Mouse (Mus musculus): Measurements from ENCODE around the gene Vmn1r52. TPM values are rescaled to one million over a fixed set of nuclear protein-coding genes. Genes with fewer than 3 reads are reported as not detected.
"Not testable (repeated sequence)": the region's sequence is repeated elsewhere in the genome, so short reads cannot be mapped to it uniquely, and the experiment has no call there.

The Vmn1r52 gene
- not detected in 2 replicates for polyA plus RNA-seq (2015; fragmentation: Nextera tagmentation; extraction: Ambion mirVana)

DNA sequence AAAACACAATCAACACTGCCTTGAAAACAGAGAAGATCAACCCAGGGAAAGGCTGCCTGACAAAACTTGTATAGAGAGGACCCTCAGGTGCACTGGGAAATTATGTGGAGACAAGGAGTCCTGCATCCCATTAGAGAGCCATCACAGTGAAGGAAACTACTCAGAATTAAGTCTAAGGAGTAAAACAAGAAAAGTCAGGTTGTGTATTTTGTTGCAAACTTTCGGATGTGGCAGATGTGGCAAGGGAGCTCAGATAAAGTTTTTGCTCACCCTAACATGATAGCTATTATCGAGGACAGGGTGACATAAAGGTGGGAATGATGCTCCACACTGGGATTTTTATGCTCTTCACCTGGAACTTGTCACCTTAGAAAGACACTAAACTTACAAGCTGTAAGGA is at the start of gene Vmn1r52:
TSS of gene Vmn1r52 (plus strand) at position 301 of the 400 bp plus-strand sequence.
- WGBS: 75% methylated on average over 2 of the region's 2 CpGs
- Histone ChIP-seq H3K4me2 (ENCODE audit: low read length) (no peak within 1 kb of the TSS), H3K27ac (ENCODE audit: low read depth, low read length) (no peak within 1 kb of the TSS), H3K9me3 (ENCODE audit: control insufficient read depth, low read length) (no peaks in the 10 kb centered on the region), H3K27me3 (replicated peaks; ENCODE audit: control insufficient read depth, insufficient read depth, low read length) (no peaks in the 10 kb centered on the region), H3K9ac (ENCODE audit: low read depth, low read length) (no peak within 1 kb of the TSS), H3K4me1 (ENCODE audit: control insufficient read depth, insufficient read depth, low read depth, low read length) (no peaks in the 10 kb centered on the region), H3K4me3 (ENCODE audit: low read length) (no peak within 1 kb of the TSS), H3K36me3 (ENCODE audit: control insufficient read depth, insufficient read depth, low read length) (no peaks in the 10 kb centered on the region)
- ATAC-seq: no peak

DNA sequence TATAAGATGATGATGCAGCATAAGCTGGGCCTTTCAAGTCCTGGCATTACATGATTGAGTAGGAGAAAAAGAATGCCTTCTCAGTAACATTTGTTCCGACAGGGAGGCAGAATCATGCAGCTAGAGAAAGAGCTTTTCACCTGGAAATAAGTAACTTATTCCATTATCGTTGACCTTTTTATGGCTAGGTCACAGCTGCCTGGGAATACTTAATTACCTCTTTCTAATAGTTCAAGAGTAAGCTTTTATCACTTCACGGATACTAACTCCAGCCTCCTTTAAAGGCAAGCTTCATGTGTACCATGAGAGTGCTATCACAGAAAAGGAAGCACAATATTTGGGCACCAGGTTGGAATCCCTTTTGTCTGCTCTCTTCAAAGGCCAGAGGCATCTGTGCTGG is 14.5 kb upstream of the Vmn1r52 start:
- no peaks in the 10 kb centered on the region for H3K9me3 ChIP-seq (ENCODE audit: control insufficient read depth, low read length)
- H3K4me3 ChIP-seq (ENCODE audit: low read length): no peak overlapping the region
- 81% methylated on average over 3 of the region's 3 CpGs for WGBS
- no peaks in the 10 kb centered on the region for H3K36me3 ChIP-seq (ENCODE audit: control insufficient read depth, insufficient read depth, low read length)
- H3K4me1 ChIP-seq (ENCODE audit: control insufficient read depth, insufficient read depth, low read depth, low read length): no peaks in the 10 kb centered on the region
- no peaks in the 10 kb centered on the region for H3K27me3 ChIP-seq (replicated peaks; ENCODE audit: control insufficient read depth, insufficient read depth, low read length)
- H3K9ac ChIP-seq (ENCODE audit: low read depth, low read length): no peak overlapping the region
- ATAC-seq: no peak
- H3K4me2 ChIP-seq (ENCODE audit: low read length): no peak overlapping the region
- no peak overlapping the region for H3K27ac ChIP-seq (ENCODE audit: low read depth, low read length)

DNA sequence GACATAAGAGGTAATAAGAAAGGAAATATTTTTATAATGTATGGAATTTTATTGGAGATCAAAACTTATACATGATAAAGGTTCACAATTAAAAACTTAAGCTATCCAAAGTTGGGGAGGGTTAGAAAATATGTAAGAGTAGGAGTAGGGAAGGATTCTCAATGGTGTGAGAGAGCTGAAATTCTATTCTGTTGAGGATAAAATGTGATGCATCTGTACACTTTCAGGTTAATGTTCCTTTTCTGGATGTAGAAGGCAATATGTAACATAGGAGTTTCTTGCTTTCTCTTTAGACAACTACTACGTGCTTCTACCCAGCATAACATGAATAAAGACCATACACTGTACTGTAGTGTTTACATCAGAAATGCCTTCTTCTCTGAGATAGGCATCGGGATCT is 27.9 kb downstream of the Vmn1r52 start, which contains the start of gene V1ra8:
TSS of gene V1ra8 (plus strand) at position 301 of the 400 bp plus-strand sequence.
- H3K4me1 ChIP-seq (ENCODE audit: control insufficient read depth, insufficient read depth, low read depth, low read length); H3K27me3 ChIP-seq (replicated peaks; ENCODE audit: control insufficient read depth, insufficient read depth, low read length); H3K9ac ChIP-seq (ENCODE audit: low read depth, low read length); H3K9me3 ChIP-seq (ENCODE audit: control insufficient read depth, low read length); ATAC-seq; H3K27ac ChIP-seq (ENCODE audit: low read depth, low read length); H3K4me2 ChIP-seq (ENCODE audit: low read length); H3K4me3 ChIP-seq (ENCODE audit: low read length); H3K36me3 ChIP-seq (ENCODE audit: control insufficient read depth, insufficient read depth, low read length): not testable (repeated sequence)
- WGBS: 77% methylated on average over 1 of the region's 2 CpGs

DNA sequence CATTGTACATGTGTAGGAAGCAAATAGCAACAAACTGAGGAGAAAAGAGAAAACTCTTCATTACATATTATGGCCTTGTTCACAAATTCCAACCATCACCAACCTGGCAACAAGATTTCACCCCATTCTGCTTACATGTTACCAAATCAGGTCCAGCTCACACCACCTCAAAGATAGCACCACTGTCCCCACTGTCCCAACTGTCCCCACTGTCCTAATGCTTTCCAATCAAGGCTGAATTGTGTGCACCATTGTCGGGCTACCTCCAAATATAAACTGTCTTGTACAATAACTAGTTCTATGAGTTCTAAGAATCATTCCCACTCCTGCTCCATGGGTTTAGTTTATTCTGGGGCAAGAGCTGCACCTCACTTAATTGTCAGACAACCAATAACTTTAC is 49.7 kb downstream of the Vmn1r52 start, which contains the start of gene Vmn1r53:
TSS of gene Vmn1r53 (minus strand) at position 101 of the 400 bp plus-strand sequence.
- Histone ChIP-seq H3K9me3 (ENCODE audit: control insufficient read depth, low read length) (no peaks in the 10 kb centered on the region; the same call in 1 of the 2 replicates), H3K27me3 (replicated peaks; ENCODE audit: control insufficient read depth, insufficient read depth, low read length) (no peaks in the 10 kb centered on the region), H3K9ac (ENCODE audit: low read depth, low read length) (no peak within 1 kb of the TSS), H3K4me2 (ENCODE audit: low read length) (no peak within 1 kb of the TSS), H3K4me1 (ENCODE audit: control insufficient read depth, insufficient read depth, low read depth, low read length) (no peaks in the 10 kb centered on the region), H3K4me3 (ENCODE audit: low read length) (no peak within 1 kb of the TSS), H3K36me3 (ENCODE audit: control insufficient read depth, insufficient read depth, low read length) (no peaks in the 10 kb centered on the region), H3K27ac (ENCODE audit: low read depth, low read length) (no peak within 1 kb of the TSS)
- 92% methylated on average over 1 of the region's 1 CpGs for WGBS
- no peak for ATAC-seq

Other genes starting within 250 kb of the Vmn1r52 start
- not detected in 2 replicates for gene Vmn1r45, start 234.2 kb upstream of the Vmn1r52 start, polyA plus RNA-seq (2015; fragmentation: Nextera tagmentation; extraction: Ambion mirVana)
- not detected in 2 replicates for gene Vmn1r46, start 205.5 kb upstream of the Vmn1r52 start, polyA plus RNA-seq (2015; fragmentation: Nextera tagmentation; extraction: Ambion mirVana)
- not detected in 2 replicates for gene Vmn1r47, start 158.7 kb upstream of the Vmn1r52 start, polyA plus RNA-seq (2015; fragmentation: Nextera tagmentation; extraction: Ambion mirVana)
- not detected in 2 replicates for gene Vmn1r48, start 138.0 kb upstream of the Vmn1r52 start, polyA plus RNA-seq (2015; fragmentation: Nextera tagmentation; extraction: Ambion mirVana)
- not detected in 2 replicates for gene Vmn1r49, start 96.3 kb upstream of the Vmn1r52 start, polyA plus RNA-seq (2015; fragmentation: Nextera tagmentation; extraction: Ambion mirVana)
- gene Vmn1r50, start 73.4 kb upstream of the Vmn1r52 start, polyA plus RNA-seq (2015; fragmentation: Nextera tagmentation; extraction: Ambion mirVana): not detected in 2 replicates
- 0.04 and 0.06 TPM in 2 replicates for gene Vmn1r51, start 52.2 kb upstream of the Vmn1r52 start, polyA plus RNA-seq (2015; fragmentation: Nextera tagmentation; extraction: Ambion mirVana)
- not detected in 2 replicates for gene V1ra8, start 28.0 kb downstream of the Vmn1r52 start, polyA plus RNA-seq (2015; fragmentation: Nextera tagmentation; extraction: Ambion mirVana)
- not detected in 2 replicates for gene Vmn1r53, start 49.6 kb downstream of the Vmn1r52 start, polyA plus RNA-seq (2015; fragmentation: Nextera tagmentation; extraction: Ambion mirVana)
- not detected in 2 replicates for gene Vmn1r54, start 71.5 kb downstream of the Vmn1r52 start, polyA plus RNA-seq (2015; fragmentation: Nextera tagmentation; extraction: Ambion mirVana)
- gene BC048671, start 126.4 kb downstream of the Vmn1r52 start, polyA plus RNA-seq (2015; fragmentation: Nextera tagmentation; extraction: Ambion mirVana): not detected in 2 replicates
- gene Chst13, start 150.4 kb downstream of the Vmn1r52 start, polyA plus RNA-seq (2015; fragmentation: Nextera tagmentation; extraction: Ambion mirVana): 0.19 and 0.24 TPM in 2 replicates
- 0.04 TPM in 1 of 2 replicates, not detected in the other for gene Uroc1, start 158.5 kb downstream of the Vmn1r52 start, polyA plus RNA-seq (2015; fragmentation: Nextera tagmentation; extraction: Ambion mirVana)
- gene Zxdc, start 194.7 kb downstream of the Vmn1r52 start, polyA plus RNA-seq (2015; fragmentation: Nextera tagmentation; extraction: Ambion mirVana): 7.7 and 9.7 TPM in 2 replicates